Mouse (Mus musculus): Measurements from ENCODE around the gene Gm11034.

Gm11034 gene

GRCm38 (mm10) chr8:72211846-72212245, 1.6 kb downstream of the Gm11034 start:
- no peak for DNase-seq (ENCODE audit: low spot score in 2 of 2)

GRCm38 (mm10) chr8:72210710-72211109, 2.7 kb downstream of the Gm11034 start:
- DNase-seq (ENCODE audit: low spot score in 2 of 2) = no peak

GRCm38 (mm10) chr8:72210222-72210621, 3.2 kb downstream of the Gm11034 start:
- DNase-seq (ENCODE audit: low spot score in 2 of 2) = no peak

- no peak for DNase-seq (ENCODE audit: low spot score in 2 of 2)
Measured at GRCm38 (mm10) chr8:72208582-72208981, 4.9 kb downstream of the Gm11034 start.

- DNase-seq (ENCODE audit: low spot score in 2 of 2) = no peak
Measured at GRCm38 (mm10) chr8:72197997-72198396, 15.4 kb downstream of the Gm11034 start.

GRCm38 (mm10) chr8:72192065-72192464, 21.4 kb downstream of the Gm11034 start:
- DNase-seq (ENCODE audit: low spot score in 2 of 2) = no peak

GRCm38 (mm10) chr8:72190215-72190539, 23.3 kb downstream of the Gm11034 start:
- no peak for DNase-seq (ENCODE audit: low spot score in 2 of 2)

GRCm38 (mm10) chr8:72189417-72190214, 23.8 kb downstream of the Gm11034 start, which contains the start of gene Hsh2d:
Gene Hsh2d, plus strand, starts transcription at chr8:72189638.
- DNase-seq (ENCODE audit: low spot score in 2 of 2) = no peak

GRCm38 (mm10) chr8:72187793-72188331, 25.6 kb downstream of the Gm11034 start:
- no peak for DNase-seq (ENCODE audit: low spot score in 2 of 2)

- no peak for DNase-seq (ENCODE audit: low spot score in 2 of 2)
Measured at GRCm38 (mm10) chr8:72183554-72184202, 29.8 kb downstream of the Gm11034 start.

GRCm38 (mm10) chr8:72177346-72177925, 36.0 kb downstream of the Gm11034 start:
- DNase-seq (ENCODE audit: low spot score in 2 of 2) = peak; percentile 34 to 79

- no peak for DNase-seq (ENCODE audit: low spot score in 2 of 2)
Measured at GRCm38 (mm10) chr8:72169681-72170249, 43.7 kb downstream of the Gm11034 start.

GRCm38 (mm10) chr8:72169098-72169668, 44.3 kb downstream of the Gm11034 start:
- DNase-seq (ENCODE audit: low spot score in 2 of 2) = no peak

Data from cerebellum, postnatal 4 days (tissue).